Mouse (Mus musculus): Measurements from ENCODE around the gene Zfp663. TPM values are rescaled to one million over a fixed set of nuclear protein-coding genes. Genes with fewer than 3 reads are reported as not detected.

The Zfp663 gene
- total RNA-seq, 2 experiments from 2014 or later: 0.39 to 0.40 TPM

- DNase-seq (ENCODE audit: extremely low spot score in 1 of 2, low spot score in 1 of 2): no peak
Observed at GRCm38 (mm10) chr2:165321981-165322735, 46.4 kb downstream of the Zfp663 start.

- DNase-seq (ENCODE audit: extremely low spot score in 1 of 2, low spot score in 1 of 2): no peak
Observed at GRCm38 (mm10) chr2:165321381-165321888, 47.1 kb downstream of the Zfp663 start.

- no peak for DNase-seq (ENCODE audit: extremely low spot score in 1 of 2, low spot score in 1 of 2)
Observed at GRCm38 (mm10) chr2:165320531-165321150, 47.9 kb downstream of the Zfp663 start.

- no peak for DNase-seq (ENCODE audit: extremely low spot score in 1 of 2, low spot score in 1 of 2)
Observed at GRCm38 (mm10) chr2:165319503-165319902, 49.0 kb downstream of the Zfp663 start.

- no peak for DNase-seq (ENCODE audit: extremely low spot score in 1 of 2, low spot score in 1 of 2)
Observed at GRCm38 (mm10) chr2:165318941-165319340, 49.6 kb downstream of the Zfp663 start.

- no peak for DNase-seq (ENCODE audit: extremely low spot score in 1 of 2, low spot score in 1 of 2)
Observed at GRCm38 (mm10) chr2:165317621-165318263, 50.8 kb downstream of the Zfp663 start.

- peak in 1 of 2 experiments; percentile 52 for DNase-seq (ENCODE audit: extremely low spot score in 1 of 2, low spot score in 1 of 2)
Observed at GRCm38 (mm10) chr2:165316837-165317473, 51.6 kb downstream of the Zfp663 start.

- DNase-seq (ENCODE audit: extremely low spot score in 1 of 2, low spot score in 1 of 2): no peak
Observed at GRCm38 (mm10) chr2:165316204-165316603, 52.3 kb downstream of the Zfp663 start.

- no peak for DNase-seq (ENCODE audit: extremely low spot score in 1 of 2, low spot score in 1 of 2)
Observed at GRCm38 (mm10) chr2:165314197-165314596, 54.3 kb downstream of the Zfp663 start.

GRCm38 (mm10) chr2:165312381-165312780 lies 56.1 kb downstream of the Zfp663 start:
- DNase-seq (ENCODE audit: extremely low spot score in 1 of 2, low spot score in 1 of 2): no peak

- DNase-seq (ENCODE audit: extremely low spot score in 1 of 2, low spot score in 1 of 2): no peak
Observed at GRCm38 (mm10) chr2:165311577-165311976, 57.0 kb downstream of the Zfp663 start.

- DNase-seq (ENCODE audit: extremely low spot score in 1 of 2, low spot score in 1 of 2): no peak
Observed at GRCm38 (mm10) chr2:165310818-165311425, 57.6 kb downstream of the Zfp663 start.

- no peak for DNase-seq (ENCODE audit: extremely low spot score in 1 of 2, low spot score in 1 of 2)
Observed at GRCm38 (mm10) chr2:165307801-165308200, 60.7 kb downstream of the Zfp663 start.

GRCm38 (mm10) chr2:165305438-165305837 lies 63.1 kb downstream of the Zfp663 start:
- DNase-seq (ENCODE audit: extremely low spot score in 1 of 2, low spot score in 1 of 2): no peak

- DNase-seq (ENCODE audit: extremely low spot score in 1 of 2, low spot score in 1 of 2): no peak
Observed at GRCm38 (mm10) chr2:165304819-165305218, 63.7 kb downstream of the Zfp663 start.

GRCm38 (mm10) chr2:165303354-165304012 lies 65.0 kb downstream of the Zfp663 start:
- DNase-seq (ENCODE audit: extremely low spot score in 1 of 2, low spot score in 1 of 2): no peak

GRCm38 (mm10) chr2:165301409-165301808 lies 67.1 kb downstream of the Zfp663 start:
- no peak for DNase-seq (ENCODE audit: extremely low spot score in 1 of 2, low spot score in 1 of 2)

Data from layer of hippocampus, postnatal 25 days (tissue).